Mouse (Mus musculus) cerebellum, postnatal 4 days (tissue): ENCODE measurements around the gene Ano6.
A peak's percentile ranks its signal among the peaks of the same experiment; 100 is the strongest.

Experiments
- DNase-seq, 2 experiments: peaks; one replicate each; pipeline ENCODE4 v3.0.0; 2022; ENCODE audit warnings: low spot score in 2 of 2, mixed read lengths in 1 of 2

The Ano6 gene

DNA sequence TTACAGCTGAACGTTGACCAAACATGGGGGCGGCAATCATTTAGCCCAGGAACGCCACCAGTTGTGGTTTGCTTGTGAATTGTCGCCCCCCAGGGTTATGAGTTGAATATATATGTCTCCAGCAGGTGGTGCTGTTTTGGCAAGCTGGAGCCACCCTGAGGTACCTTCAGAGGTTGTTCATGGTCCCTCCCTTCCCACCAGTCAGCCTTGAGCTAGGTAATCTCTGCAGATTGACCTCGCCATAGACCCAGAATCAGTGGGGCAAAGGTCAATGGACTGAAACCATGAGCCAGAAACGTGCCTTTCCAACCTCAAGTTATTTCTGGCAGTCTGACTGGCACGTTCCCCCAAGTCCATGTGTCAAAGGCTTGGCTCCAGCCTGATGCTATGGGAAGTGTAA lies 22.8 kb upstream of the Ano6 start:
- DNase-seq: no peak

DNA sequence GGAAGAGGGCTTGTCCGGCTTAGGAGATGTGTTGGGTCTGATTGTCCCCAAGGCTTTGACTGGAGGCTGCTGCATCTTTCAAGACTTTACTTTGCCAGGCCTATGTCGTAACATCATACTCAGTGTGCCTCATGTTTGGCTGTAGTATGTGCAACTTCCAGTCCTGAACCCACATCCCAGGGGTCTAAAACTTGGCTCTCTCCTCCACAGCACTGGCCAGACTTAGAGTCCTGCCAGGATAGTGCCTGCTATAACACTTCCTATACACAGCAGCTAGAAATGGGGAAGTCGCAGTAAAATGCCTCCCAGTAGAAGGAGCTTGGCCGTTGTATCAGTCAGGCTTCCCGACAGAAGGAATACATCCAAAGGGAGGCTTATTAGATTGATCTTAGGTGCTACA lies 21.9 kb upstream of the Ano6 start:
- DNase-seq: no peak

DNA sequence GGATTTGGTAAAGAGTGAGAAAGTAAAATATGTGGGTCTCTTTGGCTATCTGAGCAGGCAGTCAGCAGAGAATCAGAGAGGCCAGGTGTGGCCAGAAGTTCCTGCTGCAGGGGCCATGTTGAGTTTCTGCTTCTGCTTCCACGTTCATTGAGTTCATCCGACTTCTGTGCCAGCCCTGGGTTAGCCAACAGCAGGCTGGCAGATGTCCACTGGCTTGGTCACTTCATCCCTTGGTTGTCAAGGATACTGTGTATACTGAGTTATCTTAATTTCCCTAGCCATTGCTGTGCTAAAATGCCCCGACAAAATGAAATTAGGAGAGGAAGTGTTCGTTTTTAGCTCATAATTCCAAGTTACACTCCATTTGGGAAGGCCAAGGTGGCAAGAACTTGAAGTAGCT lies 21.1 kb upstream of the Ano6 start:
- peak in 1 of 2 experiments; percentile 21 for DNase-seq

DNA sequence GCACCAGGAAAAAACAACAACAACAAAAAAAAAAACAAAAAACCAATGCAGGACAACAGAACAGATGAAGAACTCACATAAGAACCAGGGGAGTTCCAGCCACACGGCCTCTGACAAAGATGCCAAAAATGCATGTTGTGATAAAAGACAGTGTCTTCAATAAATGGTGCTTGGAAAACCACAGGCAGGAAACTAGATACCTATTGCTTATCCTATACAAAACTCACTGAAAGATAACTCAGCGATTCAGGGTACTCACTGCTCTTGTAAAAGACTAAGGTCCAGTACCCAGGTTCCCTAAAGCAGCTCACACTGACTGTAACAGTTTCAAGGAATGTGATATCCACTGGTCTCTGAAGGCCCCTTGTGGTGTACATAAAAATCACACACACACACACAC lies 20.3 kb upstream of the Ano6 start:
- no peak for DNase-seq

DNA sequence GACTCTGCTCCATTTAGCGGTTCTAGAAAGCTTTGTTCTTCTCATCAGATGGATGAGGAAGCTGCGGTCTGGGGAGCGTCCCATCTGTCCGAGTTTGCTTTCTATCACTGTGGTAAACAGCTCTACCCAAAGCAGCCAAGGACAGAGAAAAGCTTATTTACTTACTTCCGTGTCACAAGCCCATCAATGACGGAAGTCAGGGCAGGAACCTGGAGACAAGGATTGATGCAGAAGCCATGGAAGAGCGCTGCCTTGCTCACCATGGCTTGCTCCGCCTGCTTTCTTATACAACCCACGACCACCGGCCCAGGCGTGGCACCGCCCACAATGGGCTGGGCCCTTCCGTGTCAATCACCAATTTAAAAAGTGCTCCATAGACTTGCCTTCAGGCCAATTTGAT lies 18.3 kb upstream of the Ano6 start:
- no peak for DNase-seq

DNA sequence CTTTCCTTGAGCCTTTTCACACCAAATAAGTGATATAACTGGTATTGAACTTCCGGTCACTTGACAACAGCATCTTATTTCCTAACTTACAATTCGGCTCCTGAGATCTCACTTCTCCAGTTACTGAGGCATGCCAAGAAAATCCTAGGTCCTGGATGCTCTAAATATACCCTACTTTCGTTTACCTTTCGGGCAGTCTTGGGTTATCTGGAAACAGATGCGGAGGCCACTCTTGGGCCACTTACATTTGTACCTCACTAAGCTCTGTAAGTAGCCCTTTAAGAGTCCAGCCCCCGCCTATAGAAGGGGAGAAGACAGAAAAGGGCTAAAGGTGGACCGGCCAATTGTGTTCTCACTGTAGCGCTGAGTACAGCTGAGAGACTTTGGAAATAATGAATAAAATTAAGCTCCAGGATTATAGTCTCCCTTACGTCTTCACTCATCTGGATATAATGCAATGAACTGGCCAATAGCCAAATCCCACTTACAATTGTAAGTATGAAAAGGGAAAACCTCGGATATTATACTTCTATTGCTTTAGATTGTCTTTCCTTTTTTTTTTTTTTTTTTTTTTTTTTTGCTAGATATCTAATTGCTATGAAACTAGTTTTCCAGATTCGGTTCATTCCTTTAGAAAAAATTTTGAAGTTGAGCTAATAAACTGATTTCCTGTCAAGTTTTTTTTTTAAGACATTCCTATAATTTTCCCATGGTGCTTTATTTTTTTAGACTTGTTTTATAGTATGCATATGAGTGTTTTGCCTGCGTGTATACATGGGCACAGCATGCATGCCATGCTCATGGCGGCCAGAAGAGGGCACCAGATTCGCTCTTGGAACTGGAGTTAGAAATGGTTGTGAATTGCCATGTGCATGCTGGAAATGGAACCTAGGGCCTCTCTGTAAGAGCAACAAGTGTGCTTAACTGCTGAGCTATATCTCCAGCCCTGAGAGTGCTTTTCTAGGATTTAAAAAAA lies 17.5 kb upstream of the Ano6 start:
- DNase-seq: peak in 1 of 2 experiments; percentile 57

DNA sequence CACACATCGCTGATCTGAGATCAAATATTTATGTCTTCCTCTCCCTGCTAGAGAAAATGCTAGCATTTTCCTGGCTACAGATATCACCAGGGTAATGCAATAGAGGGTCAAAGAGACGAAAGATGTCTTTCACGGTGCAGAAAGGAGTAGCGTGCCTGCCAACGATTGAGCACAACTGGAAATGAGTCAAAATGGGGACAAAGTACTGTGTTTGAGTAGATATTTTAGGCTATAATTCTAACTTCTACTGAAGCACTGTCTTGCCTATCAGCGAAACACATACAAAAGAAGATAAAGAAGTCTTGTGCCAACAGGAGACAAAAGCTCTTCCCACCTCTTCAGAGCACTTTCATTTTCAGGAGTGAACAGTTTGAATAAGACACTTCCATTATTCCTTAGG lies 16.4 kb upstream of the Ano6 start:
- no peak for DNase-seq

DNA sequence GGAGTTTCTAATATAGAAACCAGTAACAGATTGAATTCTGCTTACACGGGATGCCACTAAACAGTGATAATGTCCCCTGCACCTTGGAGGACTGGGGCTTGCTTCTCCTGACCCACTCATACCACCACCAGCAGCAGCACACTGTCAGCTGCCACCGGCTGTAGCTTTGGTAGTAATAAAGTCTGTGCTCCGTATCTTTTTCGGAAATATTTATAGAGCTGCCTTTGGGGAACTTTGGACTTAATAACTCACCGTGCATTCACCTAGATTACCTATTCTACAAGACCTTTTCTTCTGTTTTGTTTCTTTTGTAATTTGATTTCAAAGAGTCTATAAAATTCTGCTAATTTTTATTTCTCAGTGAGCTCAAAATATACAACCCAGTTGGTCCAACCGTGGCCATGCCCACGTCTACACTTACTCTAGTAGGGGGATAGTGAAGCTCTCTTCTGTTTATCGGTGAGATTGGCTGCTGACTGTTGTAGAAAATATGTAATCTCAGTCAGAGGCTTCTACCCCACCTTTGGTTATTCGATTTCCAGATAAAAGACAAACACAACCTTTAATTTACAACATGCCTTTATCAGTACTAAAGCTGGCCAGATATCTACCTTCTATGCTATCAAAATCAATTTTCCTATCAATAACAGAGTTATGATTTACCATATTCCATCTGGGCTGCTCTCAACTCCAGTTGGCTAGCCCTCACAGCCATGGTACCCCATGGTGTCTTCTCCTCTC lies 15.8 kb upstream of the Ano6 start:
- no peak for DNase-seq

DNA sequence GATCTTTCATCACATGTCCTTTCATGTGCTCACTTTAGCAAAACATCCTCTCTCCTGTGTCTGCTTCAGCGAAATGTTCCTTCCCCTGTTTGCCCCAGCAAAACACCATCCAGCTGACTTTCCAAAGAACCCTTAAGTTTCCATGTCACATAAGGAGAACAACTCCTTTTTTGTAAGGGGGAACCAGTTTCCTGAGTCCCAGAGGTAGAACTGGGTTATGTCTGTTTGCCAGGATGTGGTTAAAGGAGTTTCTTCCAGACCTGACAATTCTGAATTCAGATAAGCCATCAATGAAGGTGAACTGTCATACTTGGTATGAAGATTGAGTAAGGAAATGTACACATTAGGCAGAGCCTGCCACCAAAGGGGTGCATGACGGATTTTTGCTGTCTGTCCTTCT lies 12.9 kb upstream of the Ano6 start:
- DNase-seq: no peak

DNA sequence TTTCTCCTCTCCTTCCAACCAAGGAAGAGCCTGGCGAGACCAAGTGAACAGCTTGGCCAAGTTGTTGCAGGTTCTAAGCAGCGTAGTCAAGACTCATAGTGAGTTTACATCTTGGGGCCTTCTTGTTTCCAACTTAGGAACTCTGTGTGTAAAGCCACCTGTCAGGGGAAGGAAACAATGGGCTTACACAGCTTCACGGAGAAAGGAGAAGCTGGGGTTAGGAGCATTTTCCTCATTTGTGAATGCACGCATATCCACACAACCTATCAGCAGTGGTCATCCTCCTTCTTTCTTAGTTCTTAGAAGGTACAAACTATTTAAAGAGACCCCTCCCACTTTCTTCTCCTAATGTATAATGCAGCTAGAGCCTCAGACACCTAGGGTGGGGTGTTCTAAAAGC lies 11.9 kb upstream of the Ano6 start:
- DNase-seq: no peak

DNA sequence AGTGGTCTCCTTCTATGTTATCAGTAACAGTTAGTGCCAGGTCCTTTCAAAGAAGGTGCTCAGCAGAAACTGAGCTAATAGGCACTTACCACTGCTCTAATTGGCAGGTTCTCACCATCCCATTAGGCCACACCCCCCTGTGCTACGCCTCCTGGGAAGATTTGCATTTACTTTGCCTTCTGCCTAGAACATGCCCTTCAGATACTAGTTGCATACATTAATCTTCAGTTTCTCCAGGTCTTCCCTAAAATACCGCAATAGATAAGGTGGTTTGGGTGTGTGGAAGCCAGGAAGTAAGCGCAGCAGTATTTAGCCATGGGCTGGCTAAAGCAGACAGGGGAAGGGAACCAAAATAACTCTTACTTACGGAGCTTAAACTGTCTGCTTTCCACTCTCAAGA lies 4.0 kb upstream of the Ano6 start:
- no peak for DNase-seq

DNA sequence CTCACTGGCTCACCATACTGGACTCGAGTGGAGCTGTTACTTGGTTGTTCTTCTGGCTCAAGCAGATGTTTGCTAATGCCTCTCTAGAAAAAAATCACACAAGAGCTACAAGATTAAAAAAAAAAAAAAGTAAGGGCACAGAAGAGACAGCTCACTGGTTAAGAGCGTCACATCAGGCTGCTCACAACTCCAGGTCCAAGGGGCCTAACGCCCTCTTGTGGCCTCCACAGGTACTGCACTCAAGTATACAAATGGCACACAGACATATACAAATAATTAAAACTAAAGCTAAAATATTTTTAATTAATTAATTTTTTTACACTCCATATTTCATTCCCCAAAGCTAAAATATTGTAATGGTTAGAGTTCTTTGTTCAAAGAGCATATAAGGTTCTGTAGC lies 3.1 kb upstream of the Ano6 start:
- no peak for DNase-seq

DNA sequence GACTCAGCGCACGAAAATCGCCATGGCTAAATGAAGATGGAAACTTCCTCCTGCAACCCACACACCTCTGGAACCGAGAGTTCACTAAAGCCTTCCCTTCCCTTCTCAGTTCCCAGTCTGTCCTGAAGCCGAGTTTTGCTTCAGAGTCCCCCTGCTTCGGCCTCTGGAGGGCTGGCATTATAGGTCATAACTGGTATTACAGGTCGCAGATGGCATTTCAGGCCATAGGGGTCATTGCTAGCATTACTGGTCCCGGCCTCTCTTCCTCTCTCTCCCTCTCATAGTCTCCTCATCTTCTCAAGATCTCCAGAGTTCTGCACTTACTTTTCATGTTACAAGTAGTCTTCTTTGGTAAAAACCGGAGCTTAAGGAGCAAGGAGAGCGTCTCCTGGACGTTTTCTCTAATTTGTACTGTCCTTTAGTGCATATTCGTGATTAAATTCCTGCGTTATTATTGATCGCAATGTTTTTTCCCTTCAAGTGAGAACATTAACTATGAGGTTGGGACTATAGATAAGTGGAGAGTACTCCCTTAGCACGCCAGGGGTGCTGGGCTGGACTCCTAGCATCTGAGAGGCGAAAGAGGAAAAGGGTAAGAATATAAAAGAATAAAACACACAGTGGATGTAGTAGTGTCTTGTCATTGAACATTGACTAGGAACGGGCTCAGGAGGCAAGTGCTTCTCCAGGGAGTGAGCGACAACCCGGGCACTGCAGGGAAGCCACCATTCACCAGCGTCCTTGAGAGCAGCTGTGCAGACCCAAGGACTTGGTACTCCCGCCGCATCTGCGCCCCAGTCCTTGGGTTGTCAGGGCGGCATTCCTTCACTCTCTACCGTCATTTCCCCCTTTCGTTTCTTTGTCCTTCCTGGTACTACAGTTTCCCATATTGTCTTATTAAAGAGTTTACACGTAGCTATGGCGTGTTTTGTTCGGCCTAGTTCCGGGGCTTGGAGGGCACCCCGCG lies 798 bp upstream of the Ano6 start:
- DNase-seq: peak in 1 of 2 experiments; percentile 12

DNA sequence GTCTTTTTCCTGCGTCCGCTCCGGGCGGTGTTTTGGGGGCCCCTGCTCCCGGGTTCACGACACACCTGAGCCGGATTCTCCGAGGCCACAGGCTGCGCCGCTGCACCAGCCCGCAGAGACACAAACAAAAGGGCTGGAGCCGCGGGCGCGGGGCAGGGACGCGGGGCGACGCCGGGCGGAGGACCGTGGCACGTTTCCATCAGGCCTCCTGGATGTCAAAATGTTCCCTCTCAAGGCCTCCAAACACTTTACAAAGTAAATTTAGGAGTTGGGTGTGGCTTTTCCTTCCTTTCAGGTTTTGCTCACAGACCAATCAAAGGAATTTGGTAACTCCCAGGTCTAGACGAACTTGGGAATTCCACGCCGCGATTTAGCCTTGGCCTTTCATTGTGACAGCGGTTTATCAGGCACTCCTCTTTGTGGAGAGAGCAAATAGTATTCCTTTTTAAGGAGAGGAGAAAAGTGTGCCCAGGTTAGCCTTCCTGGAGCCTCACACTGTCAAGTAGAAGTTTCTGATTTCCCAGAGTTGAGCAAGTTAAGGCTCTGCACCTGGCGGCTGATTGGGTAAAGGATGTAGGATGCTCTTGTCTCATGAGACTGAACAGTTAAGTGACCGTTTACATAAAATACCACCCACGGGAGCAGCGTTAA lies 623 bp downstream of the Ano6 start:
- DNase-seq: no peak

DNA sequence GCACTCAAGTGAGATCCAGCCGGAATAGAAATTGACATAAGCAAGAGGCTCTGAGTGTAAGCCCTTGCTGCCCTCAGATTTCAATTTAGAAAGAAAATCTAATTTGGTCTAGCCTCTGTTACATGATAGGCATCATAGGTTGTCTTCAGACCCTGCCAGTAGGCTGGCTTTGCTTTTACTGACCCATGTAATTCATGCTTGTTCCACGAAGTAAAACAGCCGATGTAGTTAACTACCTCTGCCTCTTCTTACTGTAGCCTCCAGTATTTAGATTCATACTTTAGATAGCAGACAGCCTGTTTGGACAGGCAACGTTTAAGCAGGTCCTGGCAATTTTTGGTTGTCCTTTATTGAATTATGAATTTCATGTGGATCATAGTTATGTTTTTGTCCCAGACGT lies 1.2 kb downstream of the Ano6 start:
- no peak for DNase-seq

DNA sequence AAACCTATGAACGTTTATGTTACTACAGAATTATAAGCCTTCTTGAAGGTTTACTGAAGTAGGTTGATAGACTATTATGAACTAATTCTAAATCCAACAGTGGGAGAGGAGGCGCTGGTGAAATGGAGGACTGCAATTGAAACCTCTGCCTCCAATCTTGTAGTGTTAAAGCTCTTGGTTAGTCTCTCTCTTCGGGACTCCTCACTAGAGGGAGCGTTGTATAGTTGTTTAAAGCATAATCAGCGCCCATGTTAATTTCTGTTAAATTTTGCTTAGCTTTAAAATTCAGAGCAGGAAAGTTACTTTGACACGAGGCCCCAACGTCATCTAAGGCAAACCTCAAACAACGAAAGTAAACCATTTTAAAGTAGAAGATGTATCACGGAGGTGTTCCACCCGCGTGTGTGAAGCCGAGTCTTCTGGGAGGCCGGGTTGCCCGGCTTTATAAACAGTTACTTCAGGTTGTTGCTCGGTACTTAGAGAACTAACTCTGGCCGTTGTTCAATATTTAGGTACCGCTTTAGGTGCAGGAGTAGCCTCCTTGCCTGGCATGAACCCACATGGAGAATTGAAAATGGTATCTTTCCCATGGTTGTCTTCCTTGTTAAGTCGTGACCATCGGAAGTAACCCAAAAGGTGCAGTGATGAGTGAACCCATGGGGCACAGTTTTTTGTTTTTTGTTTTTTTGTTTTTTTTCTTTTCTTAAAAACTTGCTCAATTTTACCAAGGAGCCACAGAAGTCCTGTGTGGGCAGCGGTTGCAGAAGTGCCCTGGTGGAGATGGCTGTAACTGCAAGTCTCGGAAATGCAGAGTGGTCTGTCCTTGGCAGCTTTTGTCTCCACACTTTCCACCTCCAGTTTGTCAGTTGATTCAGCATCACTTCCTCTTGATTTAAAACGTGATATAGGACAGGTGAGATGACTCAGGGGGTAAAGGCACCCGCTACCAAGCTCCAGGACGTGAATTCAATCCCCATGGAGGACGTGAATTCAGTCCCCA lies 1.9 kb downstream of the Ano6 start:
- DNase-seq: peak in 1 of 2 experiments; percentile 22

DNA sequence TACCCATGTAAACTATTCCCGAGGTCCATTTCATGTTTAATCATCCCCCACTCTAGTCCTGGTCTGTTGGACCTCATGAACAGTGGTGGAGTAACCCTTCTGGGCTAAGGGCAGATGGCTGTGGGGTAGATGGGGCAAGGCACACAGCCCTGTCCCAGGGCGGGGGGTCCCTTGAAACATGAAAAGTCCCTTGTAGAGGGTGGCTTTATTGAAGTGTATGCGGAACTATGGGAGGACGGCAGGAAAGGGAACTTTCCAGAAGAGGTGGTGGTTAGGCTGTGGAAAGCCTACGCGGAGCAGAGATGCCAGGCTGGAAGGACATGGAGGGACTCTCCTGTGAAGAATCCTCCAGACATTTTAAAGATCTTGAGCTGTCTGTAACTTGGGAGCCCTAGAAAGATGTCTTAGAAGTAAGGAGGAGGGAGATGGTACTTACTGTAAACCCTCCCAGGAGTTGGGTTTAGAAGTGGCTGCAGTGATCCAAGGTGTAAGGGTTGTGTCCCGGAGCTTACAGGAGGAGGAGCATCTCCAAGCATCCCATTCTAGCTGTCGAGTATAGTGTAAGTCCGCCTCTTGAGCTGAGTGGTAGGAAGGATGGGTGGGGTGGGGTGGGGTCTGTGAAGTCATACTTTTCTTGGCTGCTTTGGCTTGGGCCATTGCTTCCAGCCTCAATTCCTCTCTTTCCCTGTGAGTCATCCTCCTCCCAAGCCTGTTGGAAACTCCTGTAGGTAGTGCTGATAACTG lies 3.3 kb downstream of the Ano6 start:
- DNase-seq: no peak

DNA sequence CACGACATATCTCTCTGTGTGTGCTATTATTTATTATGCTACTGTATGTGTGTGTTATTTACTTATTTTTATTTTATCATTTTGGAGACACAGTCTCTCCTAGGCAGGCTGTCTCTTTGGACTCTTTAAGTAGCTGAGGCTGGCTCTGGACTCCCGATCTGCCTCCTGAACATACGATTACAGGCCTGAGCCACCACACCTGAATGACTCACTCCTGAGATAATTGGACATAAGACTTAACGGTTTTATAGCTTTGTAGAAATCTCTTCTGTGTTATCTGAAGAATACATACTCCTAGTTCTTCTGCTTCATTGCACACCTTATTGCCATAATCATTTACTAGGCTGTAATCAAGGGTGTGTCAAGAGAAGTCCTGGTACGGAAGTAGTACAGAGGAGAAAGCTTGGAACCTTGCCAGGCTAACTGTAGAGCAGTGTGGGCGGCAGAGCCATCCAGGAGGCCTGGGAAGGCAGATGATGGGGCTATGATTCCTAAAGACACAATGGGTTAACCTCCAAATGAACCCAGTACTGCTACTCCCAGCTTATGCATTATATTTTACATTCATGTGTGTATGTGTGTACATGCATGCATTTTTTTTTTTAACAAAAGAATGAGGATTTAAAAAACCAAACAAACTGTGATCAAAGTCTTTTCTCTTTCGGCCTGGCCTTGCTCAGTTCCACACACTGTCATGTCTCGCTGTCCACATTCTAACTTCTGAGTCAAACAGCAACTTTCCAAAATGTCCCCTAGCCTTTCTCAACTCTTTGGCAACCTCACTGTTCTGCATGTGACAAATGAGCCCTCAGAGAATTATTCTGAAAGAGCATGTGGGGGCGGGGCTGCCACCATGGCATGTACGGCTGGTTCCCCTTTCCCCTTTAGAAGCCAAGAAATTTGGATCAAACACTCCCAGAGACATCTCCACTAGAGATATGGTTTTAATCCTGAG lies 4.2 kb downstream of the Ano6 start:
- no peak for DNase-seq
